Mouse (Mus musculus): ENCODE measurements around the gene Nxpe3. TPM values are rescaled to one million over a fixed set of nuclear protein-coding genes. Genes with fewer than 3 reads are reported as not detected.

Gene Nxpe3
- polyA plus RNA-seq, 1 experiment from 2014 or later = 0.70 TPM

DNA sequence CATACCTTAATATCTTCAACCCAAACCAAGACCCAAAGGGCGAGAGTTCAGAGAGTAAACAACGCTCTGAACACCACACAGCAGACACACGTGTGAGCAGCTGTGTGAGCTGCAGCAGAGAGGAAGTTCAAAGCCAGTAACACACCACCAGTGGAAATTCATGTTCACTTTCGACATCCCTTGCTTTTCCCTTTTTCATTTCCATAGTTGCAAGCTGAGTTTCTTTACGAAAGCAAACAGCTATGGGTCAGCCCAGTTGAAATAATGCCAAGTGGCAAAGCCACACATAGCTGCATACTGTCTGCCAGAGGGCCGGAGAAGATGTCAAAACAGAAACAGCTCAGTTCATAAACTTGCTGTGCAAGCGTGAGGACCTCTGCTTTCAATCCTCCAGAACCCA, 96.2 kb downstream of the Nxpe3 start:
- H3K4me1 ChIP-seq (ENCODE audit: control insufficient read depth, insufficient read depth, low read length) = no peaks in the 10 kb centered on the region
- WGBS = 77% methylated on average over 7 of the region's 7 CpGs
- H3K4me3 ChIP-seq (ENCODE audit: low read depth, low read length) = no peak overlapping the region
- no peaks in the 10 kb centered on the region for H3K36me3 ChIP-seq (ENCODE audit: control insufficient read depth, insufficient read depth, low read length)
- H3K9me3 ChIP-seq (ENCODE audit: control insufficient read depth, low read length) = no peaks in the 10 kb centered on the region
- no peak overlapping the region for H3K4me2 ChIP-seq (ENCODE audit: low read depth, low read length)
- no peak overlapping the region for H3K9ac ChIP-seq (ENCODE audit: low read depth, low read length)
- DNase-seq (ENCODE audit: low spot score) (no peak), ATAC-seq (ENCODE audit: low read depth) (no peak)
- no peaks in the 10 kb centered on the region for H3K27me3 ChIP-seq (replicated peaks; ENCODE audit: control insufficient read depth, insufficient read depth, low read length)
- H3K27ac ChIP-seq (replicated peaks; ENCODE audit: low read depth, low read length) = no peak overlapping the region

- Histone ChIP-seq H3K4me3 (ENCODE audit: low read depth, low read length) (no peak overlapping the region), H3K27me3 (replicated peaks; ENCODE audit: control insufficient read depth, insufficient read depth, low read length) (no peaks in the 10 kb centered on the region), H3K27ac (replicated peaks; ENCODE audit: low read depth, low read length) (no peak overlapping the region), H3K4me1 (ENCODE audit: control insufficient read depth, insufficient read depth, low read length) (no peaks in the 10 kb centered on the region), H3K9ac (ENCODE audit: low read depth, low read length) (no peak overlapping the region), H3K9me3 (ENCODE audit: control insufficient read depth, low read length) (no peaks in the 10 kb centered on the region), H3K4me2 (ENCODE audit: low read depth, low read length) (no peak overlapping the region), H3K36me3 (ENCODE audit: control insufficient read depth, insufficient read depth, low read length) (no peaks in the 10 kb centered on the region)
- WGBS = 84% methylated on average over 7 of the region's 7 CpGs
- DNase-seq (ENCODE audit: low spot score) (no peak), ATAC-seq (ENCODE audit: low read depth) (no peak)
These were observed 104.8 kb downstream of the Nxpe3 start for GRCm38 (mm10) chr16:55790326-55790725.

Other genes starting within 250 kb of the Nxpe3 start
- gene Nfkbiz, start 56.4 kb downstream of the Nxpe3 start, polyA plus RNA-seq (2014; fragmentation: Nextera tagmentation; extraction: Ambion mirVana) = 4.5 and 5.5 TPM in 2 replicates
- 7.5 and 10.2 TPM in 2 replicates for gene Cep97, start 39.6 kb upstream of the Nxpe3 start, polyA plus RNA-seq (2014; fragmentation: Nextera tagmentation; extraction: Ambion mirVana)
- gene Rpl24, start 71.0 kb upstream of the Nxpe3 start, polyA plus RNA-seq (2014; fragmentation: Nextera tagmentation; extraction: Ambion mirVana) = 818 and 878 TPM in 2 replicates
- 17.8 and 21.5 TPM in 2 replicates for gene Zbtb11, start 78.6 kb upstream of the Nxpe3 start, polyA plus RNA-seq (2014; fragmentation: Nextera tagmentation; extraction: Ambion mirVana)
- gene Pcnp, start 134.5 kb upstream of the Nxpe3 start, polyA plus RNA-seq (2014; fragmentation: Nextera tagmentation; extraction: Ambion mirVana) = 220 and 227 TPM in 2 replicates
- 26.4 and 27.0 TPM in 2 replicates for gene Trmt10c, start 142.5 kb upstream of the Nxpe3 start, polyA plus RNA-seq (2014; fragmentation: Nextera tagmentation; extraction: Ambion mirVana)
- gene Senp7, start 153.1 kb upstream of the Nxpe3 start, polyA plus RNA-seq (2014; fragmentation: Nextera tagmentation; extraction: Ambion mirVana) = 30.6 and 31.5 TPM in 2 replicates

Measured in embryonic facial prominence, embryonic 14.5 days (tissue).